Mouse (Mus musculus): ENCODE data around the gene Ankmy1. TPM values are rescaled to one million over a fixed set of nuclear protein-coding genes. Genes with fewer than 3 reads are reported as not detected.
A peak's percentile ranks its signal among the peaks of the same experiment; 100 is the strongest.

Ankmy1 gene
- polyA plus RNA-seq, 1 experiment from 2014 or later, result 0.16 TPM

DNA sequence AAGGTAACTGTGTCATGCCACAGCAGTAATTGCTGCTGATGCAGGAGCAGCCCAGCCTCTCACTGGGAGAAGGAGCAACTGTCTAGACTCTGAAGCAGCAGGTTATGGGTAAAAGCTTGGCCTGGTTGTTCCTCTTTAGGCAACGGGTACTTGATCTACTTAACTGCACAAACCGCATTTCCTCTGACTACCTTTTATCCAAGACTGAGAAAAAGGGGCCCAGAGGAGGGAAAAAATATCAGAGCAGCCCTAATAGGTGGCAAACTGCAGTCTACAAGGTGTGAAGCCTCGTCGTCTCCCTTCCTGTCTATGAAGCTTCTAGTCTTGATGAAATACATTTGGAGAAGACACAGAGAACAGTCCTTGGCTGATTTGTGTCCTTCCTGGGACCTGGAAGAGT, 30.9 kb upstream of the Ankmy1 start:
- peaks cover 16% of the 10 kb centered on the region for H3K4me1 ChIP-seq (replicated peaks)
- 77% methylated on average over 4 of the region's 4 CpGs for WGBS

GRCm38 (mm10) chr1:92930171-92930706, 27.5 kb upstream of the Ankmy1 start:
- H3K9ac ChIP-seq, result no peak overlapping the region
- WGBS, result 26% methylated on average over 1 of the region's 1 CpGs
- no peak overlapping the region for H3K4me2 ChIP-seq (replicated peaks)
- no peak overlapping the region for H3K4me3 ChIP-seq (replicated peaks)
- no peaks in the 10 kb centered on the region for H3K9me3 ChIP-seq
- peaks cover 5% of the 10 kb centered on the region; the same call in 1 of the 2 replicates for H3K4me1 ChIP-seq (replicated peaks)
- ATAC-seq, result no peak
- no peaks in the 10 kb centered on the region for H3K36me3 ChIP-seq
- no peak overlapping the region for H3K27ac ChIP-seq
- no peaks in the 10 kb centered on the region for H3K27me3 ChIP-seq (replicated peaks)

More for the DNA sequence above, 30.9 kb upstream of the Ankmy1 start:
- 0 out of 2 replicates have a peak, but pooled peaks cover 3% of the 10 kb centered on the region for H3K36me3 ChIP-seq
- H3K9me3 ChIP-seq, result no peaks in the 10 kb centered on the region
- H3K27me3 ChIP-seq (replicated peaks), result no peaks in the 10 kb centered on the region
- peak overlapping the region; percentile 57 for H3K9ac ChIP-seq
- peak overlapping the region; percentile 98 for H3K27ac ChIP-seq
- H3K4me2 ChIP-seq (replicated peaks), result peak overlapping the region; percentile 87
- ATAC-seq, result no peak
- H3K4me3 ChIP-seq (replicated peaks), result peak overlapping the region; percentile 69

GRCm38 (mm10) chr1:92921496-92921895, 18.8 kb upstream of the Ankmy1 start:
- 90% methylated on average over 4 of the region's 4 CpGs for WGBS

GRCm38 (mm10) chr1:92920474-92921200, 17.9 kb upstream of the Ankmy1 start:
- 70% methylated on average over 7 of the region's 7 CpGs for WGBS
- Histone ChIP-seq H3K9ac (no peak overlapping the region), H3K4me1 (replicated peaks) (0 out of 2 replicates have a peak, but pooled peaks cover 6% of the 10 kb centered on the region), H3K4me3 (replicated peaks) (no peak overlapping the region), H3K9me3 (no peaks in the 10 kb centered on the region), H3K27me3 (replicated peaks) (no peaks in the 10 kb centered on the region), H3K36me3 (peaks cover 39% of the 10 kb centered on the region), H3K27ac (peak overlapping the region; percentile 39), H3K4me2 (replicated peaks) (peak overlapping the region; percentile 10; the same call in 1 of the 2 replicates)
- ATAC-seq, result peak; percentile 93

More at GRCm38 (mm10) chr1:92921496-92921895, 18.8 kb upstream of the Ankmy1 start:
- Histone ChIP-seq H3K27me3 (replicated peaks) (no peaks in the 10 kb centered on the region), H3K9ac (no peak overlapping the region), H3K4me1 (replicated peaks) (0 out of 2 replicates have a peak, but pooled peaks cover 6% of the 10 kb centered on the region), H3K9me3 (no peaks in the 10 kb centered on the region), H3K27ac (no peak overlapping the region), H3K4me2 (replicated peaks) (no peak overlapping the region), H3K4me3 (replicated peaks) (no peak overlapping the region), H3K36me3 (peaks cover 34% of the 10 kb centered on the region)
- ATAC-seq, result no peak

GRCm38 (mm10) chr1:92919775-92920174, 17.1 kb upstream of the Ankmy1 start:
- ATAC-seq, result peak; percentile 34
- Histone ChIP-seq H3K9me3 (no peaks in the 10 kb centered on the region), H3K4me1 (replicated peaks) (0 out of 2 replicates have a peak, but pooled peaks cover 6% of the 10 kb centered on the region), H3K9ac (no peak overlapping the region), H3K27ac (peak overlapping the region; percentile 39; the same call in 1 of the 2 replicates), H3K27me3 (replicated peaks) (no peaks in the 10 kb centered on the region), H3K4me3 (replicated peaks) (no peak overlapping the region), H3K4me2 (replicated peaks) (no peak overlapping the region), H3K36me3 (peaks cover 45% of the 10 kb centered on the region)
- 81% methylated on average over 12 of the region's 12 CpGs for WGBS

- Histone ChIP-seq H3K27me3 (replicated peaks) (no peaks in the 10 kb centered on the region), H3K9me3 (no peaks in the 10 kb centered on the region), H3K36me3 (peaks cover 45% of the 10 kb centered on the region), H3K9ac (no peak overlapping the region), H3K4me3 (replicated peaks) (no peak overlapping the region), H3K27ac (no peak overlapping the region), H3K4me1 (replicated peaks) (0 out of 2 replicates have a peak, but pooled peaks cover 6% of the 10 kb centered on the region), H3K4me2 (replicated peaks) (no peak overlapping the region)
- 95% methylated on average over 11 of the region's 11 CpGs for WGBS
- no peak for ATAC-seq
These were observed 16.4 kb upstream of the Ankmy1 start for GRCm38 (mm10) chr1:92919151-92919550.

DNA sequence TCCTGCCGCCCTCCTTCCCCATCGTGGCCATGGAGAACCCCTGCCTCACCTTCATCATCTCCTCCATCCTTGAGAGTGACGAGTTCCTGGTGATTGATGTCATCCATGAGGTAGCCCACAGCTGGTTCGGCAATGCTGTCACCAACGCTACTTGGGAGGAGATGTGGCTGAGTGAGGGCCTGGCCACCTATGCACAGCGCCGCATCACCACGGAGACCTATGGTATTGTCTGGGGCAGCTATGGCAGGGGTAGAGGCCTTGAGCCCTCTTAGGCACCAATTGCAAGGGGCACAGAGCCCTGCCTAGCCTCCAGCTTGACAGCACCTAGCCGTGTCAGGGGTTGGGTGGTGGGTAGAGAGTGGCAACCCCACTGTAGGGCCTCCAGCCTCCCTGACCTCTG, 14.0 kb upstream of the Ankmy1 start:
- Histone ChIP-seq H3K9me3 (no peaks in the 10 kb centered on the region), H3K4me3 (replicated peaks) (no peak overlapping the region), H3K27me3 (replicated peaks) (no peaks in the 10 kb centered on the region), H3K4me2 (replicated peaks) (no peak overlapping the region), H3K36me3 (peaks cover 45% of the 10 kb centered on the region), H3K4me1 (replicated peaks) (peaks cover 16% of the 10 kb centered on the region), H3K27ac (no peak overlapping the region), H3K9ac (no peak overlapping the region)
- ATAC-seq, result no peak
- 91% methylated on average over 9 of the region's 9 CpGs for WGBS

DNA sequence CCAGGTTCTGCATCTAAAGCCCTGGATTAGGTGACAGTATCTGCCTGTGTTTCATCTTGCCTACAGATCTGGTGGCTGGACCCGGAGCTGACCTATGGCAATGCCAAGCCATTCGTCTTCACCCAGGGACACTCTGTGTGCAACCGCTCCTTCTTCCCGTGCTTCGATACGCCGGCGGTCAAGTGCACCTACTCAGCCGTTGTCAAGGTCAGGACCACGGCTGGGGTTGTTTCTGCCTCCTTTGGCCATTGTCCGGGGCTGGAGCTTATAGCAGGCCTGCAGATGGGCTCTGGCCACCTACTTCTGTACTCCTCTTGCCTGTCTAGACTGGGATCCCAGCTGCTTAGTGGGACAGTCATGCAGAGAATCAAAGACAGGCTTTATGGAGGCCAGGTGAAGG, 12.3 kb upstream of the Ankmy1 start:
- no peaks in the 10 kb centered on the region for H3K9me3 ChIP-seq
- H3K27me3 ChIP-seq (replicated peaks), result no peaks in the 10 kb centered on the region
- 93% methylated on average over 11 of the region's 11 CpGs for WGBS
- H3K9ac ChIP-seq, result no peak overlapping the region
- no peak overlapping the region for H3K27ac ChIP-seq
- no peak overlapping the region for H3K4me3 ChIP-seq (replicated peaks)
- peaks cover 24% of the 10 kb centered on the region for H3K4me1 ChIP-seq (replicated peaks)
- peaks cover 44% of the 10 kb centered on the region for H3K36me3 ChIP-seq
- no peak overlapping the region for H3K4me2 ChIP-seq (replicated peaks)
- ATAC-seq, result no peak

GRCm38 (mm10) chr1:92914239-92914638, 11.5 kb upstream of the Ankmy1 start:
- 78% methylated on average over 4 of the region's 4 CpGs for WGBS
- Histone ChIP-seq H3K27ac (no peak overlapping the region), H3K9me3 (no peaks in the 10 kb centered on the region), H3K36me3 (peaks cover 37% of the 10 kb centered on the region), H3K27me3 (replicated peaks) (no peaks in the 10 kb centered on the region), H3K4me1 (replicated peaks) (peaks cover 24% of the 10 kb centered on the region), H3K9ac (no peak overlapping the region), H3K4me2 (replicated peaks) (no peak overlapping the region), H3K4me3 (replicated peaks) (no peak overlapping the region)
- no peak for ATAC-seq

- Histone ChIP-seq H3K27me3 (replicated peaks) (no peaks in the 10 kb centered on the region), H3K4me2 (replicated peaks) (peak overlapping the region; percentile 89), H3K4me1 (replicated peaks) (peaks cover 29% of the 10 kb centered on the region), H3K9me3 (no peaks in the 10 kb centered on the region), H3K9ac (0 out of 2 replicates have a peak overlapping the region, but pooled peaks have one; percentile 89), H3K4me3 (replicated peaks) (peak overlapping the region; percentile 76), H3K36me3 (peaks cover 19% of the 10 kb centered on the region), H3K27ac (peak overlapping the region; percentile 91; the same call in 1 of the 2 replicates)
- 50% methylated on average over 1 of the region's 1 CpGs for WGBS
- no peak for ATAC-seq
These were observed 9.6 kb upstream of the Ankmy1 start for GRCm38 (mm10) chr1:92912286-92912685.

DNA sequence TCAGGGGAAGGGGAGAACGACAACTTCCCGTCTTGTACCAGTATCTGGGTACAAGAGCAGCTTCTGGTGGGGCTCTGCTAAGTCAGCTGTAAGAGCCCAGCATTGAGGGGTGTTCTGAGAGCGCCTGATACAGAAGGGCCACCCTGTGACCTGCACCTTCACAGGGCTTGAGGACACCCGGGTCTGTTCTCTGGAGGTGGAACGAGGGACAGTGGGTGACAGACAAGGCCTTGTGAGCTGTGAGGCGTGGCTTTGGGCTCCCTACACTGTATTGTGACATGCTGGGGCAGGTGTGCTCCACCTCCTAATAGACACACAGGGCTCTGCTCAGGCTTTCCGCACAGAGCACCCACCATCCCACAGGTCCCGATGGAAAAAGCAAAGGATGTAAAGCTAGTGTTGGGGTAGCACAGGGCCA, 9.0 kb upstream of the Ankmy1 start:
- H3K36me3 ChIP-seq, result peaks cover 14% of the 10 kb centered on the region
- no peaks in the 10 kb centered on the region for H3K27me3 ChIP-seq (replicated peaks)
- no peaks in the 10 kb centered on the region for H3K9me3 ChIP-seq
- H3K4me1 ChIP-seq (replicated peaks), result peaks cover 29% of the 10 kb centered on the region
- peak overlapping the region; percentile 91 for H3K27ac ChIP-seq
- H3K4me3 ChIP-seq (replicated peaks), result peak overlapping the region; percentile 76
- 36% methylated on average over 8 of the region's 8 CpGs for WGBS
- peak overlapping the region; percentile 89 for H3K4me2 ChIP-seq (replicated peaks)
- ATAC-seq, result peak; percentile 19
- H3K9ac ChIP-seq, result peak overlapping the region; percentile 89

GRCm38 (mm10) chr1:92910925-92911720, 8.4 kb upstream of the Ankmy1 start:
- peak; percentile 21 for ATAC-seq
- Histone ChIP-seq H3K4me2 (replicated peaks) (peak overlapping the region; percentile 89), H3K4me1 (replicated peaks) (peaks cover 32% of the 10 kb centered on the region), H3K36me3 (peaks cover 10% of the 10 kb centered on the region), H3K9me3 (no peaks in the 10 kb centered on the region), H3K27me3 (replicated peaks) (no peaks in the 10 kb centered on the region), H3K9ac (peak overlapping the region; percentile 89), H3K4me3 (replicated peaks) (peak overlapping the region; percentile 76), H3K27ac (peak overlapping the region; percentile 91)
- under 1% methylated on average over 77 of the region's 85 CpGs for WGBS

Data from intestine, embryonic 15.5 days (tissue).